Mouse (Mus musculus) forebrain, embryonic 15.5 days (tissue): ENCODE data around the gene Shisa5. TPM values are rescaled to one million over a fixed set of nuclear protein-coding genes. Genes with fewer than 3 reads are reported as not detected.

Experiments used
- ATAC-seq: fragments of 200-750 bp; cut with Nextera tagmentation; replicated peaks from 2 replicates; pipeline ENCODE4 v1.8.0; 2017; ENCODE audit warnings: mild to moderate bottlenecking, moderate TSS enrichment, moderate library complexity
- H3K27ac ChIP-seq: fragments of 300-500 bp; sonication (generic); replicated peaks from 2 replicates; pipeline ENCODE4 v1.5.1; 2015; ENCODE audit warnings: mild to moderate bottlenecking, inconsistent platforms
- H3K27me3 ChIP-seq: fragments of 300-500 bp; sonication (generic); 2 replicates; pipeline ENCODE4 v1.6.1; 2015; ENCODE audit warnings: inconsistent platforms
- H3K36me3 ChIP-seq: fragments of 300-500 bp; sonication (generic); 2 replicates; pipeline ENCODE4 v1.6.1; 2015; ENCODE audit warnings: mild to moderate bottlenecking, inconsistent platforms
- H3K4me1 ChIP-seq: fragments of 300-500 bp; sonication (generic); 2 replicates; pipeline ENCODE4 v1.6.1; 2015; ENCODE audit warnings: inconsistent platforms
- H3K4me2 ChIP-seq: fragments of 300-500 bp; sonication (generic); replicated peaks from 2 replicates; pipeline ENCODE4 v1.6.1; 2015; ENCODE audit warnings: mild to moderate bottlenecking, inconsistent platforms
- H3K4me3 ChIP-seq: fragments of 300-500 bp; sonication (generic); 2 replicates; pipeline ENCODE4 v1.5.1; 2015; ENCODE audit warnings: mild to moderate bottlenecking, inconsistent platforms
- H3K9ac ChIP-seq: fragments of 300-500 bp; sonication (generic); replicated peaks from 2 replicates; pipeline ENCODE4 v1.6.1; 2015; ENCODE audit warnings: mild to moderate bottlenecking, inconsistent platforms
- H3K9me3 ChIP-seq: fragments of 300-500 bp; sonication (generic); 2 replicates; pipeline ENCODE4 v1.6.1; 2016; ENCODE audit warnings: inconsistent platforms
- WGBS: fragments of 180-500 bp; shearing (Covaris S2); methylation state at CpG from one replicate; pipeline ENCODE4 v1.1.7; 2015; ENCODE audit warnings: mixed read lengths; 5-methylcytosine and 5-hydroxymethylcytosine counted together
- polyA plus RNA-seq: library from polyadenylated mRNA; unstranded; fragments of >200 nt; fragmentation: Nextera tagmentation; extraction: Ambion mirVana; gene quantifications from 2 replicates; pipeline ENCODE4 v1.2.1, GENCODE M21; 2015

Shisa5 gene
- polyA plus RNA-seq, 1 experiment from 2014 or later = 48.0 TPM

DNA sequence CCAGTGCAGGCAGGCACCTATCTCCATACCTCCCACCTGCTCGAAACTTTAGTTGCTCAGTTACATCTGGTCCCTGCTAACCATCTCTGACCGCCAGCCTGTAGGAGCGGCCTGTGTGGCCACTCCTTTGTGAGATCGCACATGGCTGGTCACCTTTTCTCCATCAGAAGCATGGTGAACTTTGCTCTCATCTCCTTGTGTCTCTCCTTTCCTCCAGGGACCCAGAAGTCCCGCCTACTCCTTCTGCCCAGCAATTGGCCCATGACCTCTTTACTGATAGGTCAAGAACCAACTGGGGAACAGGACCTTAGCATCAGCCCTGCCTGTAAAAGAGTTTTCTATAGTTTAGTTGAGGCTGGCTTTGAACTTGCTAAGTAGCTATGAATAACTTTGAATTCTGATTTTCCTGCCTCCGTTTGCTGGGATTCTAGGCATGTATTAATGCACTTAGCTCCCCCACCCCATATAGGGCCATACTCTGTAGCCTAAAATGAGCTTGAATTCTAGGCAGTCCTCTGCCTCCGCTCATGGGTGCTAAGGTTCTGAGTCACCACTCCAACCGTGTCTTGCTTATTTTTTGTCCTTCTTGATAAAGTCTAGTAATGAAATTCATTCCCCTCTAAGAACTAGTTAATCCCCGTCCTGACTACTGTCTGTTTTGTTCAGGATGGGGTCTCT is 11.8 kb downstream of the Shisa5 start:
- H3K9me3 ChIP-seq = no peaks in the 10 kb centered on the region
- no peaks in the 10 kb centered on the region for H3K27me3 ChIP-seq
- H3K27ac ChIP-seq = no peak overlapping the region
- no peak overlapping the region for H3K4me3 ChIP-seq
- H3K36me3 ChIP-seq = no peaks in the 10 kb centered on the region
- no peak overlapping the region for H3K9ac ChIP-seq
- no peak for ATAC-seq
- H3K4me2 ChIP-seq = no peak overlapping the region
- peaks cover 6% of the 10 kb centered on the region; the same call in 1 of the 2 replicates for H3K4me1 ChIP-seq
- 83% methylated on average over 9 of the region's 9 CpGs for WGBS

DNA sequence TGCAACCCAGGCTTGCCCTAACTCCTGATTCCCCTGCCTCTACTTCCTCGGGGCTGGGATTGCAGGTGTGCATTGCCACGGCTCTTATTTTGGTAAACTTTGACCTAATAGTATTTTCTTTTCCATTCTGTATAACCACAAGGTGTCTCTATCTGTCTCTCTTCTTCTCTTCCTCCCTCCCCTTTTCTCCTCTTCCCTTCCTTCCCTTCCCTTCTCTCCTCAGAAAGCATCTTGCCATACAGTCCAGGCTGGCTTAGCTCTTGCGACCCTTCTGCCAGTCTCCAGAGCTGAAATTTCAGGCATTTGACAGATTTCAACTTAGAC is 12.3 kb downstream of the Shisa5 start:
- Histone ChIP-seq H3K4me3 (no peak overlapping the region), H3K27me3 (no peaks in the 10 kb centered on the region), H3K9ac (no peak overlapping the region), H3K27ac (no peak overlapping the region), H3K9me3 (no peaks in the 10 kb centered on the region), H3K4me1 (peaks cover 11% of the 10 kb centered on the region), H3K4me2 (no peak overlapping the region), H3K36me3 (no peaks in the 10 kb centered on the region)
- WGBS = 82% methylated on average over 3 of the region's 3 CpGs
- no peak for ATAC-seq

GRCm38 (mm10) chr9:109051011-109051501 is 12.7 kb downstream of the Shisa5 start:
- Histone ChIP-seq H3K4me1 (peaks cover 11% of the 10 kb centered on the region), H3K4me2 (no peak overlapping the region), H3K9me3 (no peaks in the 10 kb centered on the region), H3K36me3 (no peaks in the 10 kb centered on the region), H3K27ac (no peak overlapping the region), H3K4me3 (no peak overlapping the region), H3K9ac (no peak overlapping the region), H3K27me3 (no peaks in the 10 kb centered on the region)
- ATAC-seq = no peak
- WGBS = 92% methylated on average over 13 of the region's 13 CpGs

DNA sequence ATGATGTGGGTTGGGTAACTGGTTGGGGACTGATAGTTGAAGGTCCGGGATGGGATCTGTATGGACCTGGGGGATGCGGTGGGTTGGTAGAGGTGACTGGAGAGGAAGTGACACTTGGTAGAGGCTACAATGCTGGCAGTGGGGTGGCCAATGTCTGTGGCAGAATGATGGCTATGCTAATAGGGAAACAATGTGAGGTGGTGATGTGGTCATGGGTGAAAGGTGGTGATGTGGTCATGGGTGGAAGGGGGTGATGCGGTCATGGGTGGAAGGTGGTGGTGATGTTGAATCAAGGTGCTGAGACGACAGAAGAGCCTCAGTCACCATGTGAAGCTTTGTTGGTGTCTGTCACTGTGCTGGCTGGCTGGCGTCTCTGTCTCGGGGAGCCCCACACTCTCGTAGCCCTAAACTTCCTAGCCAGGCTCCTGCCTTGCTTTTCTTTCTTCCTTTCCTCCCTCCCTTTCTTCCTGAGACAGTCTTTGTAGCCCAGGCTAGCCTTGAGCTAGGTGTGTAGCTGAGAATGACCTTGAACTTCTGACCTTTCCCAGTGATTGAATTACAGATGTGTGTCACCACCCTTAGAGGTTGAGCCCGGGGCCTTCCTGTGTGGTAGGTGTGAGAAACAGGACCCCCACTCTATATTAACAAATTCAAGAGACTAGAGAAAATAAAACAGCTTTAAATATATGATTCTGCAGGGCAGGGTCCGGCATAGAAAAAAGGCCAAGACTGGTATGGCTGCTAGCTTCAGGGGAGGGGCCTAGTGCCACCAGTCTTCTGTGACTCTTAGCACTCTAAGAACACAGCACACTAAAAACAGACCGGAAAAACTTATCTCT is 13.5 kb downstream of the Shisa5 start:
- no peak overlapping the region for H3K27ac ChIP-seq
- H3K4me1 ChIP-seq = peaks cover 11% of the 10 kb centered on the region
- no peaks in the 10 kb centered on the region for H3K27me3 ChIP-seq
- H3K4me2 ChIP-seq = no peak overlapping the region
- H3K36me3 ChIP-seq = peaks cover 6% of the 10 kb centered on the region
- no peak overlapping the region for H3K9ac ChIP-seq
- H3K4me3 ChIP-seq = no peak overlapping the region
- ATAC-seq = no peak
- no peaks in the 10 kb centered on the region for H3K9me3 ChIP-seq
- WGBS = 91% methylated on average over 10 of the region's 10 CpGs

DNA sequence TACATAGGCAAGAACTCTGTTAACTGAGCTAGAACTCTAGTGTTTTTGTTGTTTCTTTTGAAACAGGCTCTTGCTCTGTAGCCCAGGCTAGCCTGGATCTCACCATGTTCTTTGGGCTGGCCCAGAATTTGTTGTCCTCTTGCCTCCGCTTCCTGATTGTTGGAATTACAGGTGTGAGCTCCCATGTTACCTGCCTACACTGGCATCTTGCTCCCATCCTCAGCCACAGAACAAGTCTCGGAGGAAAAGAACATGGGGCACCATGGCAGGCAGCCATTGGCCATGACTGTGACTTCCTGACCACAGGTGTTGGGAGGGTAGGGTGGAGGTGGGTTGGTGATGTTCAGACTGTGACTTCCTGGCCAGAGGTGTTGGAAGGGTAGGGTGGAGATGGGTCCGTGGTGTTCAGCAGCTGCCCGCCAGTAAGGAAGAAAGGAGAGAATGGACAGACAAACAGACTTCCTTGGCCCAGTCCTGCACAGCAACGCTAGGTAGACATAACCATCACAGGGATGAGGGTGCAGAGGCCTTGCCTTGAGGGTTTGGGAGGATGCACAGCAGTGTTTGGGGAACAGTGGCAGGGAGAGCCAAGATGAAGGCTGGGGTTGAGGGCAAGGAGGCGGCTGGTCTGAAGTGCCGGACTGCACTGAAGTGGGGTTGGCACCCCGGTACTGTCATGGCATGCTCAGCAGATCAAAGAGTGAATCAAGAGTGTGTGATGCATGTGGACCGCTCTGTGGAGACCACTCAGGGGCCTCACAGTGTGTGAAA is 14.3 kb downstream of the Shisa5 start:
- Histone ChIP-seq H3K4me1 (peaks cover 11% of the 10 kb centered on the region), H3K9ac (no peak overlapping the region), H3K27ac (no peak overlapping the region), H3K4me3 (no peak overlapping the region), H3K4me2 (no peak overlapping the region), H3K36me3 (peaks cover 14% of the 10 kb centered on the region), H3K27me3 (no peaks in the 10 kb centered on the region), H3K9me3 (no peaks in the 10 kb centered on the region)
- WGBS = 89% methylated on average over 9 of the region's 9 CpGs
- ATAC-seq = no peak

- no peak for ATAC-seq
- H3K4me1 ChIP-seq = peaks cover 11% of the 10 kb centered on the region
- H3K36me3 ChIP-seq = peaks cover 21% of the 10 kb centered on the region
- H3K4me2 ChIP-seq = no peak overlapping the region
- no peak overlapping the region for H3K9ac ChIP-seq
- H3K27me3 ChIP-seq = no peaks in the 10 kb centered on the region
- no peaks in the 10 kb centered on the region for H3K9me3 ChIP-seq
- H3K4me3 ChIP-seq = no peak overlapping the region
- WGBS = 73% methylated on average over 3 of the region's 3 CpGs
- no peak overlapping the region for H3K27ac ChIP-seq
These were observed 15.0 kb downstream of the Shisa5 start for GRCm38 (mm10) chr9:109053366-109053765.

DNA sequence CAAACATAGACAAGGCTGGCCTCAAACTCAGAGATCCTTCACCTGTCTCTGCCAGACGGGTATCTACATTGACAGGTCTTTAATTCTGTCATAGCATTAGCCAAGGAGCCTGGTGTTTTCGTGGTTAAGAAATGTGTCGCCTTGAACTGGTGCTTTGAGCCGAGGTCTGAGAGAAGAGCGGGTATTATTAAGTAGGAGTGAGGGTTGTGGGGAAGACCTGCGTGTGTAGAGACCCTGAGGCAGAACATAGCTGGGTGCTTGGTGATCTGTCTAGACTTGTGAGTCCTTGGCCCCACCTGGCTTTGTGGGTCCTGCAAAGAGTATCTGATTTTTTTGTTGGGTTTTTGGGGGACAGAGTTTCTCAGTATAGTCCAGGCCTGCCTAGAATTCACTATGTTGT is 15.5 kb downstream of the Shisa5 start:
- WGBS = 79% methylated on average over 6 of the region's 6 CpGs

DNA sequence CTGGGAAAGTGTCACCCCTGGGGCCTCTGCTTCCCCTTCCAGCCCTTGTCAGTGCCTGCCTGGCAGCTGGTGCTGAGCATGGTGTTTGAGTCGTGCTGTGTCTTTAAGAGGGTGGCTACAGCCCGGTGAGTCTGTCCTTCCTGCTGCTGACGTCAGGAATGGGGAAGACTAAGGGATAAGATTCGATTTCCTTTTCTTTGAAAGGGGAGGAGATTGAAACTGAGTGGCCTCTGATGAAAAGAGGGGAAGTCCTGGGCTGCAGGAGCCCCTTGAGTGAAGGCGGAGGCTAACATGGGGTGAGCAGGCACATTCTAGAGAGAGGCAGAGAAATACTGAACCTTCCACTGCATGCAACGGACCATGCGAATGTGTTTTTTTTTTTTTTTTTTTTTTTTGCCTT is 16.3 kb downstream of the Shisa5 start:
- Histone ChIP-seq H3K9me3 (no peaks in the 10 kb centered on the region), H3K4me2 (peak overlapping the region; percentile 38), H3K4me3 (peak overlapping the region; percentile 32), H3K27ac (peak overlapping the region; percentile 53), H3K36me3 (peaks cover 25% of the 10 kb centered on the region), H3K4me1 (peaks cover 22% of the 10 kb centered on the region), H3K9ac (peak overlapping the region; percentile 14; the same call in 1 of the 2 replicates), H3K27me3 (no peaks in the 10 kb centered on the region)
- 7% methylated on average over 7 of the region's 7 CpGs for WGBS
- ATAC-seq = peak; percentile 71

More for the DNA sequence above, 15.5 kb downstream of the Shisa5 start:
- H3K9me3 ChIP-seq = no peaks in the 10 kb centered on the region
- no peak overlapping the region for H3K4me2 ChIP-seq
- ATAC-seq = no peak
- no peak overlapping the region for H3K4me3 ChIP-seq
- H3K27me3 ChIP-seq = no peaks in the 10 kb centered on the region
- peaks cover 15% of the 10 kb centered on the region for H3K4me1 ChIP-seq
- H3K36me3 ChIP-seq = peaks cover 25% of the 10 kb centered on the region
- H3K27ac ChIP-seq = no peak overlapping the region
- H3K9ac ChIP-seq = no peak overlapping the region

GRCm38 (mm10) chr9:109055271-109056030 is 17.1 kb downstream of the Shisa5 start:
- ATAC-seq = no peak
- Histone ChIP-seq H3K27me3 (no peaks in the 10 kb centered on the region), H3K4me1 (peaks cover 22% of the 10 kb centered on the region), H3K27ac (peak overlapping the region; percentile 53; the same call in 1 of the 2 replicates), H3K9ac (peak overlapping the region; percentile 14; the same call in 1 of the 2 replicates), H3K9me3 (no peaks in the 10 kb centered on the region), H3K4me3 (peak overlapping the region; percentile 32), H3K36me3 (peaks cover 25% of the 10 kb centered on the region), H3K4me2 (peak overlapping the region; percentile 38)
- WGBS = 89% methylated on average over 12 of the region's 12 CpGs

DNA sequence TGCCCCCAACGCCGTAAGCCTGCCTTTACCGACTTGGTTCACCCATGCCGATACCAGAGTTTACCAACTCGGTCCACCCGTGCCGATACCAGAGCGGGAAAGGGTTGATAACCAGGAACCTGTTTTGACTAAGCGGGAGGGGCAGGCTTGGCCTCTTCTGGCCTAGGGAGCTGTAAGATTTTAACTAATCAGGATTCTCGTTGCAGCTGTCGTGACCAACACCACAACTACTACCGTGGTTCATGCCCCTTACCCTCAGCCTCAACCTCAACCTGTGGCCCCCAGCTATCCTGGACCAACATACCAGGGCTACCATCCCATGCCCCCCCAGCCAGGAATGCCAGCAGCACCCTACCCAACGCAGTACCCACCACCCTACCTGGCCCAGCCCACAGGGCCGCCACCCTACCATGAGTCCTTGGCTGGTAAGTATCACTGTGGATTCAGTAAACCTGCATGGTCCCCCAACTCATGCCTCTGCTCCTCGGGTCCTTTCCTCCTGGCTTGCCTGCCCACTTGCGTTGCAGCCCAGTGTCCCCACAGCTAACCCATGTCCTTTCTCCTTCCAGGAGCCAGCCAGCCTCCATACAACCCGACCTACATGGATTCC is 17.8 kb downstream of the Shisa5 start:
- Histone ChIP-seq H3K9ac (no peak overlapping the region), H3K27ac (no peak overlapping the region), H3K4me3 (no peak overlapping the region), H3K4me2 (no peak overlapping the region), H3K4me1 (peaks cover 22% of the 10 kb centered on the region), H3K9me3 (no peaks in the 10 kb centered on the region), H3K36me3 (peaks cover 27% of the 10 kb centered on the region), H3K27me3 (no peaks in the 10 kb centered on the region)
- WGBS = 93% methylated on average over 17 of the region's 17 CpGs
- ATAC-seq = no peak

GRCm38 (mm10) chr9:109056916-109057315 is 18.6 kb downstream of the Shisa5 start:
- no peak for ATAC-seq
- no peak overlapping the region for H3K27ac ChIP-seq
- H3K27me3 ChIP-seq = no peaks in the 10 kb centered on the region

More at GRCm38 (mm10) chr9:109056916-109057315, 18.6 kb downstream of the Shisa5 start:
- Histone ChIP-seq H3K9ac (no peak overlapping the region), H3K4me2 (no peak overlapping the region), H3K9me3 (no peaks in the 10 kb centered on the region), H3K36me3 (peaks cover 30% of the 10 kb centered on the region), H3K4me1 (peaks cover 22% of the 10 kb centered on the region), H3K4me3 (no peak overlapping the region)
- 89% methylated on average over 4 of the region's 4 CpGs for WGBS
